ENCODE assay signal across 29 mouse cellular contexts in the genomic region with DNA sequence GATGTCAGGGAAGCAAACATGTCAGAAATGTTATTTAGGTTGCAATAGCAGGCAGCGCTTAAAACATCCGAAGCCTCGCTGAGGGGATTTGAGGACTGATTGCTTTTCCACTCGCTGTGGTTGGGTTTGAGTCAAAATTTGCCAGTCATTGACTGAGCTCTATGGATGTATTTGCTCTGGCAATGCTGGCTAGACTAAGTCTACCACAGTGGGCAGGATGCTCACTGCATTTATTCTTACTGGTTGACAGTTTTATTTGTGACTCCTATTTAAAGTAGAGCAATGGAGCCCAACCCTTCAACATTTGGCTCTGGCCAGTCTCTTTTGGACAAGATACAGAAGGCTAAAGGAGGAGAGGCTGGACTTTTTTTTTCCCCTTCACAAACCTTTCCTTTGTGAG.
DNase-seq lines count a peak whose midpoint lies in the region; ATAC-seq and TF ChIP-seq lines count a peak whose summit lies in the region.
"Had no signal": no experiment of that assay in that cellular context is flagged by ENCODE, and none has a peak within 500 bp of the region (broad histone marks: within the 10 kb centered on the region; RNA-seq: fewer than 3 reads in every experiment).

No protein-coding gene starts in this region.

- H3K36me3 ChIP-seq in kidney, adult 2 months (ENCODE audit: control insufficient read depth, insufficient read depth, low read length), result no peaks in the 10 kb centered on the region
- no peaks in the 10 kb centered on the region for H3K36me3 ChIP-seq in limb, embryonic 14.5 days (ENCODE audit: control insufficient read depth, insufficient read depth, low read length)
- no peaks in the 10 kb centered on the region for H3K36me3 ChIP-seq in limb, embryonic 10.5 days
- H3K36me3 ChIP-seq in liver, embryonic 11.5 days (ENCODE audit: control insufficient read depth, insufficient read depth, low read length), result no peaks in the 10 kb centered on the region
- H3K36me3 ChIP-seq: hindbrain, embryonic 10.5 days; hindbrain, embryonic 15.5 days; intestine, embryonic 15.5 days; kidney, embryonic 15.5 days; limb, embryonic 13.5 days; liver, embryonic 13.5 days had no signal

- 72% methylated on average over 4 of the region's 4 CpGs for WGBS in kidney, adult 2 months
- 57% methylated on average over 4 of the region's 4 CpGs for WGBS in limb, embryonic 14.5 days
- 88% methylated on average over 4 of the region's 4 CpGs for WGBS in limb, embryonic 10.5 days
- WGBS in liver, embryonic 11.5 days, result 83% methylated on average over 4 of the region's 4 CpGs

- no peaks in the 10 kb centered on the region for H3K4me1 ChIP-seq in kidney, adult 2 months (ENCODE audit: control insufficient read depth, insufficient read depth, low read length)
- H3K4me1 ChIP-seq in limb, embryonic 14.5 days (ENCODE audit: control insufficient read depth, insufficient read depth, low read length), result 0 out of 2 replicates have a peak, but pooled peaks cover 3% of the 10 kb centered on the region
- H3K4me1 ChIP-seq in limb, embryonic 10.5 days, result no peaks in the 10 kb centered on the region
- no peaks in the 10 kb centered on the region for H3K4me1 ChIP-seq in liver, embryonic 11.5 days (replicated peaks; ENCODE audit: control insufficient read depth, insufficient read depth, low read length)
- H3K4me1 ChIP-seq: hindbrain, embryonic 10.5 days; hindbrain, embryonic 15.5 days; intestine, embryonic 15.5 days; limb, embryonic 13.5 days; liver, embryonic 13.5 days; megakaryocyte, embryonic 14.5 days had no signal

- H3K27ac ChIP-seq in kidney, adult 2 months (ENCODE audit: insufficient read depth, low read depth, low read length), result no peak overlapping the region
- H3K27ac ChIP-seq in limb, embryonic 14.5 days (replicated peaks; ENCODE audit: low read depth, low read length), result 0 out of 2 replicates have a peak overlapping the region, but pooled peaks have one; percentile 14
- H3K27ac ChIP-seq in limb, embryonic 10.5 days, result no peak overlapping the region
- H3K27ac ChIP-seq in liver, embryonic 11.5 days (ENCODE audit: low read depth, low read length), result no peak overlapping the region
- H3K27ac ChIP-seq: hindbrain, embryonic 10.5 days; hindbrain, embryonic 15.5 days; intestine, embryonic 15.5 days; kidney, embryonic 15.5 days; limb, embryonic 13.5 days; liver, embryonic 13.5 days had no signal

- no peak overlapping the region for H3K4me3 ChIP-seq in kidney, adult 2 months (ENCODE audit: insufficient read depth, low read depth, low read length)
- H3K4me3 ChIP-seq in limb, embryonic 14.5 days (replicated peaks; ENCODE audit: low read length), result no peak overlapping the region
- H3K4me3 ChIP-seq in limb, embryonic 10.5 days, result no peak overlapping the region
- no peak overlapping the region for H3K4me3 ChIP-seq in liver, embryonic 11.5 days (ENCODE audit: low read depth, low read length)
- H3K4me3 ChIP-seq: hindbrain, embryonic 10.5 days; hindbrain, embryonic 15.5 days; intestine, embryonic 15.5 days; kidney, embryonic 15.5 days; limb, embryonic 13.5 days; liver, embryonic 13.5 days; megakaryocyte, embryonic 14.5 days had no signal

- H3K4me2 ChIP-seq in limb, embryonic 14.5 days (replicated peaks; ENCODE audit: low read depth, low read length, severe bottlenecking), result no peak overlapping the region
- no peak overlapping the region for H3K4me2 ChIP-seq in liver, embryonic 11.5 days
- H3K4me2 ChIP-seq: hindbrain, embryonic 15.5 days; intestine, embryonic 15.5 days; kidney, embryonic 15.5 days; limb, embryonic 13.5 days; liver, embryonic 13.5 days had no signal

- no peaks in the 10 kb centered on the region for H3K27me3 ChIP-seq in kidney, adult 2 months (replicated peaks; ENCODE audit: control insufficient read depth, insufficient read depth, low read length)
- H3K27me3 ChIP-seq in limb, embryonic 14.5 days (ENCODE audit: control insufficient read depth, insufficient read depth, low read length), result no peaks in the 10 kb centered on the region
- no peaks in the 10 kb centered on the region for H3K27me3 ChIP-seq in limb, embryonic 10.5 days (ENCODE audit: low read depth, poor library complexity, severe bottlenecking)
- no peaks in the 10 kb centered on the region for H3K27me3 ChIP-seq in liver, embryonic 11.5 days (replicated peaks; ENCODE audit: control insufficient read depth, insufficient read depth, low read length)
- H3K27me3 ChIP-seq: hindbrain, embryonic 15.5 days; intestine, embryonic 15.5 days; kidney, embryonic 15.5 days; limb, embryonic 13.5 days; liver, embryonic 13.5 days; megakaryocyte, embryonic 14.5 days had no signal

- DNase-seq in cerebellum, postnatal 10 days, result peak; percentile 34 to 38
- no peak for DNase-seq in cerebellum, postnatal 4 days (ENCODE audit: low spot score in 2 of 2)
- peak; percentile 12 for DNase-seq in kidney, adult 2 months
- no peak for DNase-seq in kidney, adult 8-10 months
- DNase-seq in limb, embryonic 14.5 days (ENCODE audit: low spot score), result no peak
- DNase-seq in limb, embryonic 10.5 days (ENCODE audit: low spot score), result no peak
- DNase-seq in fibroblast of lung, adult 2 months (ENCODE audit: low read depth), result peak; percentile 53
- DNase-seq in liver, embryonic 11.5 days (ENCODE audit: low spot score), result no peak
- DNase-seq: adrenal gland, postnatal 14 days; gastrocnemius, postnatal 14 days; heart, postnatal 14 days; kidney, postnatal 4 days; layer of hippocampus, adult 9-11 months; liver, embryonic 13.5 days; lung, adult 18-20 months; lung, postnatal 4 days; midbrain, embryonic 14.5 days; right cerebral cortex, adult 18-20 months; spleen, adult 18-20 months; thymus, postnatal 14 days had no signal

- TF ChIP-seq CTCF in kidney, adult 2 months (conservative IDR thresholded peaks at IDR 0.05; ENCODE audit: insufficient read depth, insufficient read length, low read depth, low read length), result no peak

- no peak for TF ChIP-seq POLR2A in kidney, adult 2 months (IDR thresholded peaks at IDR 0.05; ENCODE audit: low read depth, low read length)
- TF ChIP-seq POLR2A in limb, embryonic 14.5 days (IDR thresholded peaks at IDR 0.05; ENCODE audit: borderline replicate concordance, extremely low read depth, insufficient read depth, insufficient read length), result no peak

- no peaks in the 10 kb centered on the region for H3K9me3 ChIP-seq in limb, embryonic 14.5 days (ENCODE audit: control insufficient read depth, low read length)
- H3K9me3 ChIP-seq in limb, embryonic 10.5 days (replicated peaks), result no peaks in the 10 kb centered on the region
- H3K9me3 ChIP-seq in liver, embryonic 11.5 days (ENCODE audit: control insufficient read depth, low read length), result no peaks in the 10 kb centered on the region
- H3K9me3 ChIP-seq: hindbrain, embryonic 10.5 days; hindbrain, embryonic 15.5 days; intestine, embryonic 15.5 days; kidney, embryonic 15.5 days; limb, embryonic 13.5 days; liver, embryonic 13.5 days; megakaryocyte, embryonic 14.5 days had no signal

- no peak for ATAC-seq in limb, embryonic 14.5 days (ENCODE audit: low FRiP score, low read depth)
- ATAC-seq in liver, embryonic 11.5 days (replicated peaks; ENCODE audit: low FRiP score), result no peak
- ATAC-seq: forebrain, embryonic 16.5 days; intestine, embryonic 15.5 days; lung, postnatal 0 days; Patski had no signal

- H3K9ac ChIP-seq in limb, embryonic 14.5 days (ENCODE audit: low read depth, low read length, severe bottlenecking), result no peak overlapping the region
- H3K9ac ChIP-seq in liver, embryonic 11.5 days (ENCODE audit: low read depth, low read length), result no peak overlapping the region
- H3K9ac ChIP-seq: hindbrain, embryonic 15.5 days; intestine, embryonic 15.5 days; kidney, embryonic 15.5 days; limb, embryonic 13.5 days; liver, embryonic 13.5 days had no signal

Comparison
In these comparisons a context has a peak if more than half of its experiments do, and no peak if none do; other contexts are left out.
1. DNase-seq: peak in cerebellum, postnatal 10 days (2 of 2), kidney, adult 2 months (single experiment) and fibroblast of lung, adult 2 months (single experiment); none in cerebellum, postnatal 4 days (0 of 2), kidney, adult 8-10 months (0 of 2), limb, embryonic 14.5 days (single experiment), limb, embryonic 10.5 days (single experiment) and liver, embryonic 11.5 days (single experiment).